Mouse (Mus musculus): ENCODE results near the gene Srprb.

- TF ChIP-seq CTCF (IDR thresholded peaks at IDR 0.05): no peak; the same call in 1 of the 2 replicates
- no peak for TF ChIP-seq EP300 (IDR thresholded peaks at IDR 0.05)
These were observed at the start of gene Srprb for GRCm38 (mm10) chr9:103201561-103202260.
